Mouse (Mus musculus) midbrain, embryonic 11.5 days (tissue): ENCODE data around the gene Dscam. TPM values are rescaled to one million over a fixed set of nuclear protein-coding genes. Genes with fewer than 3 reads are reported as not detected.

ENCODE experiments used
- ATAC-seq: fragments of 200-750 bp; cut with Nextera tagmentation; 2 replicates; pipeline ENCODE4 v1.8.0; 2017; ENCODE audit warnings: moderate TSS enrichment, moderate library complexity; ENCODE audit not compliant: low FRiP score
- DNase-seq: peaks from one replicate; pipeline ENCODE4 v3.0.0; 2015; ENCODE audit warnings: low spot score; ENCODE audit errors: missing footprints
- H3K27ac ChIP-seq: fragments of 300-500 bp; sonication (generic); 2 replicates; pipeline ENCODE4 v1.5.1; 2014; ENCODE audit warnings: low read depth, low read length
- H3K27me3 ChIP-seq: fragments of 300-500 bp; sonication (generic); 2 replicates; pipeline ENCODE4 v1.6.1; 2014; ENCODE audit warnings: mild to moderate bottlenecking, low read length, moderate library complexity, mixed read lengths; ENCODE audit not compliant: control insufficient read depth, insufficient read depth
- H3K36me3 ChIP-seq: fragments of 300-500 bp; sonication (generic); 2 replicates; pipeline ENCODE4 v1.6.1; 2014; ENCODE audit warnings: mild to moderate bottlenecking, low read length, moderate library complexity, mixed read lengths; ENCODE audit not compliant: control insufficient read depth, insufficient read depth
- H3K4me1 ChIP-seq: fragments of 300-500 bp; sonication (generic); 2 replicates; pipeline ENCODE4 v1.6.1; 2014; ENCODE audit warnings: low read length; ENCODE audit not compliant: control insufficient read depth, insufficient read depth
- H3K4me2 ChIP-seq: fragments of 300-500 bp; sonication (generic); 2 replicates; pipeline ENCODE4 v1.6.1; 2014; ENCODE audit warnings: mild to moderate bottlenecking, moderate library complexity
- H3K4me3 ChIP-seq: fragments of 300-500 bp; sonication (generic); 2 replicates; pipeline ENCODE4 v1.5.1; 2014; ENCODE audit warnings: low read depth, low read length
- H3K9ac ChIP-seq: fragments of 300-500 bp; sonication (generic); 2 replicates; pipeline ENCODE4 v1.6.1; 2014; ENCODE audit warnings: low read length
- H3K9me3 ChIP-seq: fragments of 300-500 bp; sonication (generic); 2 replicates; pipeline ENCODE4 v1.6.1; 2016; ENCODE audit warnings: low read length; ENCODE audit not compliant: control insufficient read depth
- WGBS: fragments of 180-500 bp; shearing (Covaris S2); extraction: QIAGEN DNeasy Blood & Tissue Kit; methylation state at CpG from one replicate; pipeline ENCODE4 v1.1.7; 2014; 5-methylcytosine and 5-hydroxymethylcytosine counted together
- polyA plus RNA-seq: library from polyadenylated mRNA; unstranded; fragments of >200 nt; fragmentation: Nextera tagmentation; extraction: Ambion mirVana; gene quantifications from 2 replicates; pipeline ENCODE4 v1.2.1, GENCODE M21; 2014

The Dscam gene
- polyA plus RNA-seq, 1 experiment from 2014 or later, result 2.9 TPM

- 18% methylated on average over 5 of the region's 5 CpGs for WGBS
- H3K27ac ChIP-seq, result peak overlapping the region; percentile 69
Measured at GRCm38 (mm10) chr16:96779021-96779420, 391.5 kb downstream of the Dscam start.

GRCm38 (mm10) chr16:96774245-96774644, 396.3 kb downstream of the Dscam start:
- no peak overlapping the region for H3K4me2 ChIP-seq
- no peaks in the 10 kb centered on the region for H3K27me3 ChIP-seq
- no peak overlapping the region for H3K27ac ChIP-seq
- peaks cover 7% of the 10 kb centered on the region for H3K4me1 ChIP-seq
- H3K9ac ChIP-seq, result no peak overlapping the region
- no peak overlapping the region for H3K4me3 ChIP-seq
- 93% methylated on average over 1 of the region's 1 CpGs for WGBS
- no peak for ATAC-seq
- no peaks in the 10 kb centered on the region for H3K9me3 ChIP-seq
- no peaks in the 10 kb centered on the region for H3K36me3 ChIP-seq
- no peak for DNase-seq

More at GRCm38 (mm10) chr16:96779021-96779420, 391.5 kb downstream of the Dscam start:
- DNase-seq (peak; percentile 88), ATAC-seq (peak; percentile 92)
- Histone ChIP-seq H3K27me3 (no peaks in the 10 kb centered on the region), H3K9me3 (no peaks in the 10 kb centered on the region), H3K36me3 (no peaks in the 10 kb centered on the region), H3K4me1 (peaks cover 10% of the 10 kb centered on the region), H3K4me3 (no peak overlapping the region), H3K9ac (no peak overlapping the region), H3K4me2 (no peak overlapping the region)

DNA sequence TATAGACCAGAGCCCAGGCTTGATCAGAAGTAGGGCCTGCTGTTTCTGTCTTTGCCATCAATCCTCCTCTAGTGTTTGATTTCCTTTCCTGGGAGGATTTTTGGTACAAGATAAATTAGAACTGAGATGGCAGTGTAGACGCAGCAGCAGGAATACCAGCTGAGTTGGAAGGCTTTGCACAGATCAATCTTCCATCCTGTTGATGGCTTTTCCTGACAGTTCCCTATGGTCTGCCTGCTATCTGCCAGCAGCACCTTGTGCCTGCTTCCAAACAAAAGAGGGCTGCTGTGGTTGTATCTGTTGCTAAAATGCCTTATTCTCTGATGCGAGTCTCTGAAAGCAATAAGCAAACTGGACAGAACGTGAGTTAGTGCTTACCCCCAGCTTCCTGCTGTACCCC, 402.6 kb downstream of the Dscam start:
- 75% methylated on average over 3 of the region's 3 CpGs for WGBS
- ATAC-seq, result no peak
- no peaks in the 10 kb centered on the region for H3K27me3 ChIP-seq
- no peaks in the 10 kb centered on the region for H3K4me1 ChIP-seq
- no peak for DNase-seq
- H3K4me2 ChIP-seq, result no peak overlapping the region
- no peak overlapping the region for H3K4me3 ChIP-seq
- no peaks in the 10 kb centered on the region for H3K9me3 ChIP-seq
- no peak overlapping the region; the same call in 1 of the 2 replicates for H3K27ac ChIP-seq
- H3K9ac ChIP-seq, result no peak overlapping the region
- no peaks in the 10 kb centered on the region for H3K36me3 ChIP-seq

DNA sequence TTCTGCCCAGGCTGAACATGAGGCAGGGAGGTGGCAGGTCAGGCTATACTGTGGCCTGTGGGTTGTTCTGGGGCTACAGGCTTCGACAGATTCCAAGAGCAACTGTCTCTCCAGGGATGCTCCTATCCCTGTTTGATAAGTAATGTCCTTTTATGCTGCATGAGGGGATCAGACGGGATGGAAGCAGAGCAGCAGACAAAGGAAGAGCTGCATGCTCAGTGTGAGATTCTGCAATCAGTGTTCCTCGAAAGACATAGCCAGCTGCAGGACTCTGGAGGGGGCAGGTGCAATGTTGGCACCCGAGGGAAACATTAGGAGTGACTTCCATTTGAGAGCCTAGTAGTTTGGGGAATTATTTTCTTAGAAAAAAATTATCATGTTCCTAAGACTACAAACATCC, 403.0 kb downstream of the Dscam start:
- no peak for ATAC-seq
- H3K27me3 ChIP-seq, result no peaks in the 10 kb centered on the region
- H3K36me3 ChIP-seq, result no peaks in the 10 kb centered on the region
- H3K9me3 ChIP-seq, result no peaks in the 10 kb centered on the region
- no peaks in the 10 kb centered on the region for H3K4me1 ChIP-seq
- no peak overlapping the region for H3K4me2 ChIP-seq
- H3K9ac ChIP-seq, result no peak overlapping the region
- 0 out of 2 replicates have a peak overlapping the region, but pooled peaks have one; percentile 2 for H3K27ac ChIP-seq
- 33% methylated on average over 4 of the region's 4 CpGs for WGBS
- H3K4me3 ChIP-seq, result no peak overlapping the region
- DNase-seq, result no peak

DNA sequence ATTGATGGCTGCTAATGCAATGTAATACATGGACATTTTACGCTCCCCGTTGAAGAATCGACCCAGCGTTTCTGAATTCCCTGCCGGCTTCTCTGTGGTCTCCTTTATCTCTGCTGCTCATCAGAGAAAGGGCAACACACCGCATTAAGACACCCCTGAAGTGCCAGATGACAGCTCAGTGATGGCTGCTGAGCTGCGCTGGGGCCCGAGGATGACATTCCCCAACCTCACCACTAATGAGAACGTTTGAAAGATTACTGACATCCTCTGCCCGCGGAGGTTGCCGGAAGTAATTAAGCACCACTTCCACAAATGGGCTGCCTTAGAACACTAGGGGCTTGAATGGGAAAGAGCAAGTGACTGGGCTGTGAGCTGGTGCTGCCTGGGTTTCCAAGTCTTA, 409.3 kb downstream of the Dscam start:
- H3K27ac ChIP-seq, result no peak overlapping the region

GRCm38 (mm10) chr16:96759081-96759603, 411.4 kb downstream of the Dscam start:
- H3K4me1 ChIP-seq, result peaks cover 19% of the 10 kb centered on the region
- H3K4me2 ChIP-seq, result no peak overlapping the region
- H3K9ac ChIP-seq, result no peak overlapping the region
- no peaks in the 10 kb centered on the region for H3K36me3 ChIP-seq
- no peaks in the 10 kb centered on the region for H3K27me3 ChIP-seq
- H3K9me3 ChIP-seq, result no peaks in the 10 kb centered on the region
- ATAC-seq (no peak), DNase-seq (no peak)
- H3K4me3 ChIP-seq, result no peak overlapping the region
- H3K27ac ChIP-seq, result no peak overlapping the region
- 66% methylated on average over 5 of the region's 5 CpGs for WGBS

More for the DNA sequence above, 409.3 kb downstream of the Dscam start:
- H3K9me3 ChIP-seq, result no peaks in the 10 kb centered on the region
- H3K4me1 ChIP-seq, result peaks cover 19% of the 10 kb centered on the region
- no peak overlapping the region for H3K4me2 ChIP-seq
- no peak overlapping the region for H3K9ac ChIP-seq
- ATAC-seq (peak; percentile 49; the same call in 1 of the 2 replicates), DNase-seq (no peak)
- H3K36me3 ChIP-seq, result no peaks in the 10 kb centered on the region
- H3K4me3 ChIP-seq, result no peak overlapping the region
- no peaks in the 10 kb centered on the region for H3K27me3 ChIP-seq
- WGBS, result 49% methylated on average over 12 of the region's 12 CpGs

- H3K4me1 ChIP-seq, result peaks cover 21% of the 10 kb centered on the region
- H3K9ac ChIP-seq, result no peak overlapping the region
- no peaks in the 10 kb centered on the region for H3K36me3 ChIP-seq
- H3K9me3 ChIP-seq, result no peaks in the 10 kb centered on the region
- no peak overlapping the region for H3K4me2 ChIP-seq
- DNase-seq (no peak), ATAC-seq (no peak)
- H3K4me3 ChIP-seq, result no peak overlapping the region
- no peaks in the 10 kb centered on the region for H3K27me3 ChIP-seq
- 67% methylated on average over 3 of the region's 3 CpGs for WGBS
- H3K27ac ChIP-seq, result no peak overlapping the region
Measured at GRCm38 (mm10) chr16:96758381-96758780, 412.2 kb downstream of the Dscam start.

- WGBS, result 2% methylated on average over 9 of the region's 9 CpGs
- H3K27me3 ChIP-seq, result no peaks in the 10 kb centered on the region
- peaks cover 21% of the 10 kb centered on the region for H3K4me1 ChIP-seq
- ATAC-seq (peak; percentile 51; the same call in 1 of the 2 replicates), DNase-seq (peak; percentile 89)
- no peaks in the 10 kb centered on the region for H3K36me3 ChIP-seq
- H3K9ac ChIP-seq, result no peak overlapping the region
- peak overlapping the region; percentile 27; the same call in 1 of the 2 replicates for H3K4me2 ChIP-seq
- no peak overlapping the region for H3K27ac ChIP-seq
- no peaks in the 10 kb centered on the region for H3K9me3 ChIP-seq
- H3K4me3 ChIP-seq, result no peak overlapping the region
Measured at GRCm38 (mm10) chr16:96757588-96758313, 412.8 kb downstream of the Dscam start.

GRCm38 (mm10) chr16:96756994-96757393, 413.6 kb downstream of the Dscam start:
- H3K27ac ChIP-seq, result peak overlapping the region; percentile 35; the same call in 1 of the 2 replicates
- no peak overlapping the region for H3K4me2 ChIP-seq
- no peaks in the 10 kb centered on the region for H3K36me3 ChIP-seq
- peak; percentile 85 for DNase-seq
- peaks cover 21% of the 10 kb centered on the region for H3K4me1 ChIP-seq
- WGBS, result 8% methylated on average over 7 of the region's 7 CpGs
- no peak overlapping the region for H3K4me3 ChIP-seq
- H3K9me3 ChIP-seq, result no peaks in the 10 kb centered on the region
- H3K9ac ChIP-seq, result no peak overlapping the region; the same call in 1 of the 2 replicates
- ATAC-seq, result peak; percentile 65
- no peaks in the 10 kb centered on the region for H3K27me3 ChIP-seq
